Mouse (Mus musculus): Measurements from ENCODE around the gene She. TPM values are rescaled to one million over a fixed set of nuclear protein-coding genes. Genes with fewer than 3 reads are reported as not detected.

Gene She
- total RNA-seq, 2 experiments from 2014 or later, result 4.2 to 5.0 TPM

DNA sequence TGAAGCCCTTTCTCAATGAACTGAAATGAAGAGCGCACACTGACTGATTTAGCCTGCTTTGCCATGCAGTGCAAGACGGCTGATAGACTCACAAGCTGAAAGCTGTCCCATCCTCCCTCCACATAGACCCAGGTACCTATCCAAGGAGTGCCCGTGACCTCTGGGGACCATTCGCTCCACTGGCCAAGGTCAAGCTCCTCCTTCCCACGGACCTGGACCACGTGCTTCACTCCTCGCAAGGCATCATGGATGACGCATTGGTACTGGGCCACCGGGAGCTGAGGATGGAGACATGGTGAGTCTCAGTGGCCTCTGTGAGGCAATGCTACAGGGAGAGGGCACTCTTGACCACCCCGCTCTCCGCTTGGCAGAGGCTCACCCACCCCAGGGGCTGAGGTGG is 54.6 kb downstream of the She start:
- no peak for DNase-seq

DNA sequence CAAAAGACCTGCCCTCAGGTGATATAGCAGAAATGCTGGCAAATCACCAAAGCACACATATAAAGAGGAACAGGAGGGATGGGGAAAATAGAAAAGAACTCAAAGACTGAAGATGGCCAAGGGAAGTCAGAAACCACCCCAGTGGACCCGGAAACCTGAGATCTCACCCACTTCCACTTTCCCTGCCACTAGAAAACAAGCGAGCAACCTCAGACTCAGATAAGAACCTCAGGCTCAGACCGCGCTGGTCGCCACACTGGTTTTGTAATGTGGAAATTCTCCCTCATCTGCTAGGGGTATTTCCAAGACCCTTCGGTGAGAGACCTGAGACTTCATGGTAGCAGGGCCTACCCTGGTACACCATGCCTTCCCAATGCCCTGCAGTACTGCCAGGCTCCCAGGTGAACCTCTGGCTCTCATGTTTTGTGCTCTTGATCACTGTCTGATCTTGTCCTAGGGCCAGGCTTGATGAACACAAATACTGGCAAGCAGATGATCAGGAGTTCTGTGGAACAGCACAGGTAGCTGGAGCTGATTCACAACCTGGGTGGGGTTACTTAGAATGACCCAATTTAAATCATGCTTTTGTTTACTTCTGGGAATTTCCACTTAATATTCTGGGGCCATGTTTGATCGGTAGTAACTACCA is 56.5 kb downstream of the She start:
- no peak for DNase-seq

DNA sequence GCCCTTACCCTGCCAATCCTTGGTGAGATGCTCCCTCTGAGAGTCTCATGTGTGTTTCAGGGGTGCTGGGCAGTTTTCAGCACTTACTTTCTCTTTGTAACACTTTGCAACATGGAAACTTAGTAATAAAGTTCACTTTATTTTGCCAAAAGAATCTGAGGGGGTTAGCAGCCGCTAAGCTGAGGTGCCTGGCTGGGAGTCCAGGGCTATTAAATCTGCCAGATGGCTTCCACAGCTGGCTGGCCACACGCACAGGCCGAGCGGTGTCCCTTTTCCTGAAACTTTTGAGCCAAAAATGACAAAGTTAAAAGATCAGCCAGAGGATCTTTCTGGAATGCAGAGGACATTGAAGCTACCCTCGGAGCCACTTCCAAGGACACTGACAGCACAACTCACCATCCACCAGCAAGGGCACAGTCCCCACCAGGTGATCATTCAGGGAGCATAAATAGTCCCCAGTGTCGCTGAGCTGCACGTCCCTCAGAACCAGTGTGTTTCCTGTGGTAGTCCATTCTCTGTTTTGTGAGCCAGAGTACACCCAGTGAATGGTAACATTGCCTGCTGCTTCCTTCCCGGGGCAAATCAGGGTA is 58.8 kb downstream of the She start:
- DNase-seq, result no peak

DNA sequence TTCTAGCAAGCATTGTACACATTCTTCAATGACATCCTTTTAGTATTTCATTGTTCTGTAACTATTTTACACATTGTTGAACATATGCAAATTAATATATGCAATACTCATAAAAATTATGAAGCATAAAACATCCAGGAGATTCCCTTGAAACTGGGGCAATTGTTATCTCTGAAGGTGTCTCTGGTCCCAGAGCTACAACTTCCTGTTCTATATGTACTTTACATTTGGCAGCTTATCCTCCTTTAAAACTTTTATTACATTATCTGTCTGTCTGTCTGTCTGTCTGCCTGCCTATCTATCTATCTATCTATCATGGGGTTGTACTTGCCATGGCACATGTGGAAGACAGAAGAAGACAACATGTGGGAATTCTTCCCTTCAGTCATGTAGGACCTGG is 60.5 kb downstream of the She start:
- no peak for DNase-seq

DNA sequence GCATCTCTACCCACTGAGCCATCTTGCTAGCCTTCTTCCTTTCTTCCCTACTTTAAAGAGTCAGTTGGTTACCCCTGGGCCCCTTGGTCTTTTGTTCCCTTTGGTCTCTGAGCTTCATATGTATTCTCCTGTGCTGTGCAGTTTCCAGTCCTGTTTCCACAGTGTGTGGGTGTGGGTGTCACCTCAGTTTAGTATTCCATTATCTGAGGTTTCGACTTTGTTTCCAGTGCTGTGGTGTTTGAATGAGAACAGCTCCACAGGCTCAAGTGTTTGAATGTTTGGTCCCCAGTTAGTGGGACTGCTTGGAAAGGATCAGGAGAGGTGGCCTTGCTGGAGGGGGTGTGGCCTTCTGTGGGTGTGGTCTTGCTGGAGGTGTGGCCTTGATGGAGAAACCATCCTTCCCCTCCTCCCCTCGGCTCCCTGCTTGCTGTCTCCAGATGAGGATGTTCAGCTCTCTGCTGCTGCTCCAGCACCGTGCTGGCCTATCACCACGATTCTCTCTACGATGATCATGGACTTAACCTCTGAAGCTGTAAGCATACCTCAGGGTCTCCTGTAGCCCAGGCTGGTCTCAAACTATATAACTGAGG is 61.4 kb downstream of the She start:
- DNase-seq, result no peak

DNA sequence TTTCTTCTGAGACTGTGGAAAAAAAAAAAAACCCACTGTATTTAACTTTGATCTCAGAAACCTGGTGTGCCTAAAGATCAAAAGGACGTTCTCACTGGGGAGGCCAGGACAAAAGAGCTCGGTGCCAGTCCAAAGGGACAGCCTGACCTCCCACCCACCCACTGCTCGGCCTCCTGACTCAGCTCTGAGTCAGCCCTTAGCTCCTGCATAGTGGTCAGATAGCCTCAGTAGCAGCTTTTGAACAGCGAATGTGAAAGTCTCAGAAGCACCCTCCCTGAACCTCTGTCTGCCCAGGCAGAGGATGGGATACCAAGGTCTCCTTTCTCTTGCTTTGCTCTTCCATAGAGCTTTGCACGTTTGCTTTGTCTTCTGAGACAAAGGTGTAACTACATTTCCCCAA is 65.4 kb downstream of the She start:
- no peak for DNase-seq

DNA sequence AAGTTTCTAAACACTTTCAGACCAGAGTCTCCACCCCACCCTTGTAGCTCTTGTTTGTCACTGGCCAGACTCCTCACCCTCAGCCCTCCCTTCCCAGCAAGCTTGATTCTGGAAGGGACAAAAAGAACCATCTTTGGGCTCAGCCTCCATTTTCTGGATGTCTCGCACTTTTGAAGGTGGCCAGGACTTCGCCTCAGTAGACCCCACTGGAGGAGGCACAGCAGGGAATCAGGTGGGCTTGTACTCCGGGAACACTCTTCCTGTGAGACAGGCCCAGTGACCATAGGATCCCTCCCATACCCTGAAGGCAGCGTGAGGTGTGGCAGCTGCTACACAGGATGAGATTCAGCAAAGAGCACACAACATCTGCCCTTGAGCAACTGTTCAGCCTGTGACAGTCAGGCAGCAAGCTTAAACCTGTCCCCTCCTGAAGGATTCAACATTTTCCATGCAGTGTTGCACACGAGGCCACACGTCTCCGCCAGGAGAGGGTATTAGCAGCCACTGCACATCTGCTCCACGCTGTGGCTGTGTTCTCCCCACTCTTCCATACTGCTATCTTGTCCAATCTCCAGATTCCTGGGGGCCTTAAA is 66.1 kb downstream of the She start:
- DNase-seq, result no peak

DNA sequence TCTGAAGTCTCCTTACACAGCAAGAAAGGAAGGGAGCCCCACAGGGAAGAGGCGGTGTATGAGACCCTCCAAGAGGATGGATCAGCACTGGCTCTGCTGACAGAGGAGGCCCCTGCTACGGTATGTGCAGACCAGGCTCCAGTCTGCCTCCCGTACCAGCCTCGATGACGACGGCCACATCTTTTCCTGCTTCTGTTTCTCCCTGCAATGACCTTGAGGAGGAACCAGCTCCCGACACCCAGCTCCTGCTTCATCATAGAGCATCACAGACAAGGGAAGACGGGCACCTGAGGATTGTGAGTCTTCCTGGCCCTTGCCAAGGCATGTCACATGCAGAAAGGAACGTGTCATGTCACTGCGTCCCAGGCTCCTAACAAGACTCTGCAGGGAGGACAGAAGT is 66.8 kb downstream of the She start:
- no peak for DNase-seq

DNA sequence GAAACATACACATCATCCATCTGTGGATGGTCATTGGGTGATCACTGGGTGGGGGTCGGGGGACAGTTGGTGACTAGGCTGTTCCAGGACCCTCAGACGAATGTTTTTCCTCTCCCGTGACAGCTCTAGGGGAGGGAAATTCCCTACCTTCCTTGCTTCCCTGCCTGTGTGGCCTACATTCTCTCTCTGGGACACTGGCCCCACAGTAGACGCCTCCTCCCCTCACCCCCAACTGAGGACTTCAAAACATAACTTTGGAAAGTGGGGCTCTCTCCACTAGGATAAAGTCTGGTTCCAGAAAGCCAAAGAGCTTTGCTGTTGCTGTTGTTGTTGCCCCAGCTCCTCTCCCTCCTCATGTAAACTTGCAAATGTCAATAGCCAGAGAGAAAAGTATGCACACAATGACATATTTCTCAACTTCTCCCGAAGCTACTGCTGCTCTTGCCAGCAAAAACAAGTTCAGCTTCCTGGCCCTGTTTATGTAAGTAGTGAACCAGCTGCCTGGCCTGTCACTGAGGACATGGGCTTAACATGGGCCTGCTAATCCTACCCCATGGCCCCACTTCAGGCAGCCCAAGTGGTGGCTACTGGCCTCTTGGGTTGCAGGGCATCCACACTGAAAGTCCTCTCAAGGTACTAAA is 67.8 kb downstream of the She start:
- no peak for DNase-seq

DNA sequence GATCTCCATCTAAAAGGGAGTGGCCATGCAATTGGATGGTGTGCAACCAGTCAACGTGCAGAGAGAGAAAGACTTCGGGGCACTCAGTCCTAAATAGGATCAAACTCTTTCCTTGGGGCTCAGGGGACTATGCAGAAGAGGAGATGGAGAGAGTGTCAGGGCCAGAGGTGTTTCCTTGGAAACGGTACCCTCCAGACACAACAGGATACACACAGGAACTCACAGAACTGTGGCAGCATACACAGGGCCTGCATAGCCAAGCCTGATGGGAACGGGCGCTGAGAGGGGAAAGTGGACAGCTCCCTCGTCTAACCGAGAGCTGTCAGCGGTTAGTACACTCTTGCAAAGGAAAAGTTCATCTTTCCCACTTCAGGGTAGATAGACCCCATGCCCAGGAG is 68.3 kb downstream of the She start:
- DNase-seq, result no peak

DNA sequence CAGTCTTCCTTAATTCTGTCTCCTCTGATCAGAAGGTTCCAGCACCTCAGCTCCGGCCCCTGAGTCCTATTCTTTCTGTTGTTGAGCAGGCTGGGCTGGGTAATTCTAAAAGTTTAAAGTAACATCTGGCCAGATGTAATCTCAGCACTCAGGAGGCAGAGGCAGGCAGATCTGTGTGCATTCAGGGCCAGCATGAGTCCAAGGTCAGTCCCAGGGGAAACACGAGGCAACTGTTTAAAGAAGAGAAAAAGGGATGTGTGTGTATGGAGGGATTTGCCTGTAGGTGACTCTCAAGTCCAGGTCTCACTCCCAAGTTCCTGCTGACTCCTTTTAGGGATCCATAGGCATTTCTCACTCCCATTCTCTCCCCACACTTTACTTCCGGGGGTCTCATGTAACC is 76.7 kb downstream of the She start:
- DNase-seq, result no peak

Other genes with a start within 250 kb of the She start
- gene Adar, start 116.3 kb upstream of the She start, total RNA-seq (2021), result 1 to 10 TPM; 2.5 to 3.2 TPM
- gene Chrnb2, start 66.7 kb upstream of the She start, total RNA-seq (2021), result under 1 TPM; 0.11 to 0.13 TPM
- 10 to 100 TPM; 11.8 to 14.9 TPM for gene Ube2q1, start 57.8 kb upstream of the She start, total RNA-seq (2021)
- 1 to 10 TPM; 3.1 to 4.2 TPM for gene Il6ra, start 81.8 kb downstream of the She start, total RNA-seq (2021)
- gene Atp8b2, start 132.1 kb downstream of the She start, total RNA-seq (2021), result 10 to 100 TPM; 14.1 to 15.1 TPM
- 10 to 100 TPM; 44.7 to 54.8 TPM for gene Hax1, start 167.4 kb downstream of the She start, total RNA-seq (2021)
- 10 to 100 TPM; 84.1 to 84.9 TPM for gene 4933434E20Rik, start 220.3 kb downstream of the She start, total RNA-seq (2021)
- gene Ubap2l, start 221.3 kb downstream of the She start, total RNA-seq (2021), result 10 to 100 TPM; 79.1 to 79.3 TPM
- gene Tpm3, start 241.3 kb downstream of the She start, total RNA-seq (2021), result 100 to 1,000 TPM; 133 to 716 TPM